Mouse (Mus musculus) retina, embryonic 14.5 days (tissue): Measurements from ENCODE around the gene Sik1.

Experiments used
- DNase-seq: peaks from one replicate; pipeline ENCODE4 v3.0.0-alpha.2; 2015; ENCODE audit warnings: low spot score

Sik1 gene

GRCm38 (mm10) chr17:31875326-31875930 lies 19.8 kb upstream of the Sik1 start:
- DNase-seq = no peak

DNA sequence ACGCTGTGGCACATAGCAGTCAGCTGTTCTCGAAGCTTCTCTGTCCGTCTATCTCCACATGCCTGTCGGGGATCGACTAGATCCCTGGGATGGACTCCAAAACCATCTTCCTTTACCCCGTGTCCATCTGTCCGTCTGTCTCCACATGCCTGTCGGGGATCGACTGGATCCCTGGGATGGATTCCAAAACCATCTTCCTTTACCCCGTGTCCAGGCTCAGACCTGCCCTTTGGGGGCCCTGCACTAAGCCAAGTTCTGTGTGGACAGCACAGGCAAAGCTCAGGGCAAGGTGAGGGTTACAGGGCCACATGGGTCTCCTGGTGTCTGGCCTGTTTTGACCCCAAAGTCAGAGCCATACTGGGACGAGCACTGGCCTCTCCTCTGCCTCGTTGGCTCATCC lies 19.1 kb upstream of the Sik1 start:
- DNase-seq = no peak

DNA sequence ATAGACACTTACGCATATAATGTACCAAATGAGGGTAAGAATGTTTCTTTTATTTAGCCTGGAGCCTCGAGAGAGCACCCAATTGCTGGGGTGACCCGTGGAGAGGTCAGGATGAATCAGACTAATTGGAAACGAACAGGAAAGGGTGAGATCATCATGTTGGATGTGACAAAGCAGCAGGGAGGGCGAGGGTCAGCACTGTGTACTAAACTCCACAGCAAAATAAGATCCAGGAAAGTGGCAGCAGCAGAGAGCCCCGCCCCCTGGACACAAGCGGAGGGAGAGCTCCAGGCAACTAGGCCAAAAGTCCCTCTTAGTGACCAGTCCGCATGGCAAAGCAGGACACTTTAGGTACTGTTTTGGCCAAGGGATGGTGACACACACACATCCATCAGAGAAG lies 18.4 kb upstream of the Sik1 start:
- peak; percentile 32 for DNase-seq

DNA sequence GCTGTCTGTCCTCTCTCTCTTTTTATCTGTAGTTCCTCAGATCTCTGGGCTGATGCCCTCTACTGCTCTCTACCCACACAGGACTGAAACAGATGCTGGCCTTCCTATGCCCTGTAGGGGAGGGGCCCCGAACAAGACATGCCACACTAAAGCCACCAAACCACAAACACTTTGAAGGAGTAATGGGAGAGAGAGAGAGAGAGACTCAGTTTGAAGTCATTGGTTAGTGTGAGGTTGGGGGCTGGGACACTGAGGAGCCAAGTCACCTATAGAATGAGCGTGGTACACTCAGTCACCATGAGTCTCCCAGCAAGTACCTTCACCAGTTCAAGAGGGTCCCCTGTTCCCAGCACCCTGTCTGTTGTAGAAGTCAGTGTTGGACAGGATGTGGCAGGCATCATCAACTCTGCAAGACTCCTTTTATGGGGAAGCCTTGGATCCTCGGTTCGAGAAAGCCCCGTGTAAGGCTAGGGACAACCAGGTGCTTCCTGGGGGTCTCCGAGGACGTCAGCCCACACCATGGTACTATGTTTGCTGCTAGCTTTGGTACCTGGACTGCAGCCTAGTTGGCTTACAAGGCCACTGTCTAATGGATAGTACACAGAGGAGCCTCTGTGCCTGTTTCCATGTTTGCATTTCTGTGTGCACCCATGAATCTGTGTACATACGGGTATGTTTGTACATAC lies 17.7 kb upstream of the Sik1 start:
- no peak for DNase-seq

DNA sequence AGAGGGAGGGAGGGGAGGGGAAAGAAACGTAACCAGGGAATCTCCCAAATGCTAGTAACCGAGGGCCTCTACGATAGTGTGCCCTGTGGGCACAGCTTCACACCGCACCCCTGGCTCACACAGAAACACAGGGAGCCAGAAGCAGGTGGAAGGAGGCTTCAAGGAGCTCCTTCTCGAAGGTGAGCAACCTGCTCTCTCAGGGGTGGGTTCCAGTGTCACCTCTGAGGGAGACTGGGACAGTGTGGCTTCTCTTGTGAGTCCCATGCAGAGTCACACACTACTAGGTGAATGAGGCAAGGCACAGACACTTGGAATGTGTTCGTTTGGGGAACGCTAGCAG lies 17.2 kb upstream of the Sik1 start:
- DNase-seq = no peak

GRCm38 (mm10) chr17:31871968-31872825 lies 16.6 kb upstream of the Sik1 start:
- no peak for DNase-seq

- no peak for DNase-seq
Measured at GRCm38 (mm10) chr17:31870931-31871421, 15.4 kb upstream of the Sik1 start.

DNA sequence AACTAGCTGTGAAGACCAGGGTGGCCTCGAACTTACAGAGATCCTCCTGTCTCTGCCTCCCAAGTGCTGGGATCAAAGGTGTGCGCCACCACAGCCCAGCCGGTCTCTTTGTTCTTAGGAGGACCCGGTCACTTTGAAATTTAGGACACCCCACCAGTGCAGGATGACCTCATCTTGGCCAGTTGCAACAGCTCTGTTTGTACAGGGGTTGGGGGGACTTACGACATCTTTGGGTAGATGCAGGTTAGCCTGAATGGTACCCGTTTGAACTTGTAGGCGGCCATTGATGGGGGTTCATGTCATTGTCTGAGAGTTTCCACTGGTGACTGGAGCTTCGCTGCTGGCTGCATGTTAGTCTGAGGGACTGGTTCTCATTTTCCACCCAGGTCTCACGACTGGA lies 14.8 kb upstream of the Sik1 start:
- DNase-seq = no peak

- no peak for DNase-seq
Measured at GRCm38 (mm10) chr17:31868076-31868475, 12.5 kb upstream of the Sik1 start.

- DNase-seq = no peak
Measured at GRCm38 (mm10) chr17:31867061-31867460, 11.5 kb upstream of the Sik1 start.

DNA sequence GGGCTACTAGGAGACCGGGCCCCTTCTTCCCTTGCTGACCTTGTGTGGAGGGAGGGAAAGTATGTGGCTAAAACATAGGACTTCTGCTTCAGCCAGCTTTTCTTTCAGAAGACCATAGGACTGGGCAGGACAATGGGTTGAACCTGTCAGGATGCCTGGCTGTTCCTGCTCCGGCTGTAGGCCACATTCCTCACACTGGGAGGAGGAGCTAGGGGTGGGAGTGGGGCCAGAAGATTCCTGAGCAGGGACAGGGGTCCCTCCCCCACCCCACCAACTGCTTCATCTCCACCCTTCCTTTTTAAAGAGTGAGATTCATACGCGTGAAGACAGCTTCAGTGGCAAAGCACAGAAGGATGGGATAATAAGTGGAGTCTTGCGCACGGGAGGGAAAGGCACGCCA lies 10.0 kb upstream of the Sik1 start:
- no peak for DNase-seq

DNA sequence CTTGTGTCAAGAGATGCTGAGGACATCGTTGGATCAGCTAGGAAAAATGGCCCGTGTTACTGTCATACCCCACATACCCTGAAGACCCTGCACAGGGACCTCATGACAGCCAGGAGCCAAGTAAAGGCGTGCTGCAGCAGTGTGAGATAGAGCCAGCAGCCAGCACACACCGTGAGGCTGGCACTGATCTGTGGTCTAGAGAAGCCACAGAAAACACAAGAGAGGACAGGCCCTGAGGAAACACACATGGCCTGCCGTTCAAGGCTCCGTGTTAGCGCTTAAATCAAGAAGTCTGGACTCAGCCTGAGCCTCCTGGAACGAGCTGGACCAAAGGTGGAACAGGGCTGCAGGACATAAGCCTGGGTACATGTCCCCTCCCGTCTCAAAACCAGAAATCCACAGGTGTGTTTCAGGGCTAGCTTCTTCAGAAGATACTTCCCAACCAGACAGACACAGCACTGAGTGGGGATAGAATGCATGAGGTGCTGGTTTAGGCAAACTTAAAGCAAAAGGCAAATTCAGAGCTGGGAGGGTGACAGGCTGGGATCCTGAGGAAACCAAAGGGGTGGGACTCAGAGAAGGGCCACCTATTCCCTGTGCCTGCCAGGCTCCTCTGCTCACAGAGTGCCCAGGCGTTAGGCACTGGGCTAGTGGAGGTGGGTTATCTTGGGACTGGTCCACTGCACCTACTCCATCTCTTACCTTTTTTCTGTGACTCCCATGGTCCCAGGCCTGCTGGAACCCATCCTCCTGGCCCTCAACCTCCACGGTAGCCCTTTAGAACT lies 9.3 kb upstream of the Sik1 start:
- no peak for DNase-seq

GRCm38 (mm10) chr17:31863151-31863815 lies 7.7 kb upstream of the Sik1 start:
- no peak for DNase-seq

- no peak for DNase-seq
Measured at GRCm38 (mm10) chr17:31862136-31862535, 6.5 kb upstream of the Sik1 start.

GRCm38 (mm10) chr17:31861661-31862060 lies 6.1 kb upstream of the Sik1 start:
- no peak for DNase-seq

- no peak for DNase-seq
Measured at GRCm38 (mm10) chr17:31860856-31861255, 5.3 kb upstream of the Sik1 start.

GRCm38 (mm10) chr17:31859367-31859766 lies 3.8 kb upstream of the Sik1 start:
- no peak for DNase-seq

DNA sequence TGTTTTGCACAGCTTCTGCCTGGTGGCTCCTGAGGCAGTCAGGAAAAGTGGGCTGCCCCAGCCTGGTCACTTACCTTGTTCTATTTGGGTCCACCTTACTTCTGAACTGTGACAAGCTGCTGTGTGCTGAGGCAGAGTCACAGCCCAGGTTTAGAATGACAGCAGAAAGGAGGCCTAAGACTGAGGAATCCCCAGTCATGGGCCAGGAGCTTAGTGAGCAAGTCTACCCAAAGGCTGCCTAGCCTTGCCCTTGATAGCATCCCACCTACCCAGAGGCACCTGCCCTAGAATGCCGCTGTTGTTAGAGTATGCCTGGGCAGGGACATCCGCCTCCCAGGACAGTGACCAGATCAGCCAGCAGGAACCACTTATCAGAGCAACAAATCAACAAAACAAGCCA lies 3.2 kb upstream of the Sik1 start:
- DNase-seq = no peak

DNA sequence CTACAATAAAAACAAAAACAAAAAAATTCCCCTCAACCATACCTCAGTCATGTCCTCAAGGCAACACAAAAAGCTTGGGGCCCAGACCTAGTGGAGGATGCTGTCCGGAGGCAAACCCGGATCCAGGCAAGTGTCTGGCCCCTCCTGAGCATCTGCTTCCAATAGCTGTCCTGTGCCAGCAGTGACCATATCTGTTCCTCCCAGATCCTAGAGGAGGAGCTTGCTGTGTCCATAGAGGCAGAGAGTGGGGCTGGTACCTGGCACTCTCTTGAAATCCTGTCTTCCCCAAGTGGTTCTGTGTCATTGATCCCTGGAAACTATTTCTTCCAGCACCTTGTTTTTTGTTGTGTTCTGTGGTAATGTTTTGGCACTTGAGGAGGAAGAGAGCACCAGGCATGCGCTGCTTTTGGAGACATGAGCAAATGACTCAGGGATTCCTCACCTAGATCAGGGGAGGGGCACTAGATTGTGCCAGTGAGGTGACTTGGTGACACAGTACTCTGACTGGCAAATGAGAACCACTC lies 2.4 kb upstream of the Sik1 start:
- no peak for DNase-seq

DNA sequence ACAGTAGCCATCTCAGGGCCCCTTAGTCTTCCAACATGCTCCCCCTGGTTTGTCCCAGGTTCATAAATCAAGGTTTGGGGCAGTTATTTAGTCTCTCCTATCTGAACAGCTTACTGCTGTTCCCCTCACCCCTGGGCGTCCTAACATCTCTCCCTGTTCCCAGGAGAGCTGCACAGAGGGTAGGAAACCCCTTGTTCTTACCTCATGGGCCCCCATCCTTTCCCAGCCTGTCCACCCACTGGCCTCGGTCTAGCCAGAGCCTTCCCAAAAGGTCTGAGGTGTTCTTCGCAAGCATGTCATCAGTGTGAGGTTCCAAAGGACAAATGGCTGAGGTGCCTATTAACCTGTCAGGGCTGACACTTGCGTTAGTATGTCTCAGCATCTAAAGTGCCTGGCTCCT lies 1.6 kb upstream of the Sik1 start:
- DNase-seq = no peak

GRCm38 (mm10) chr17:31856519-31857160 lies 1.0 kb upstream of the Sik1 start:
- DNase-seq = peak; percentile 60
